ENCODE assay signal across 8 mouse cellular contexts in genomic region chr12:86950161-86950960, GRCm38 (mm10). TPM values are rescaled to one million over a fixed set of nuclear protein-coding genes. Genes with fewer than 3 reads are reported as not detected.
A peak's percentile ranks its signal among the peaks of the same experiment; 100 is the strongest.
DNase-seq lines count a peak whose midpoint lies in the region; ATAC-seq and TF ChIP-seq lines count a peak whose summit lies in the region.

No protein-coding gene starts in this region.

- WGBS in forebrain, embryonic 11.5 days = 77% methylated on average over 16 of the region's 16 CpGs
- 86% methylated on average over 16 of the region's 16 CpGs for WGBS in forebrain, embryonic 10.5 days
- WGBS in liver, embryonic 13.5 days (ENCODE audit: insufficient replicate concordance) = 59% methylated on average over 16 of the region's 16 CpGs
- 59% methylated on average over 16 of the region's 16 CpGs for WGBS in small intestine, adult 2 months

- no peak for TF ChIP-seq CTCF in small intestine, adult 2 months (IDR thresholded peaks at IDR 0.05; ENCODE audit: extremely low read depth, insufficient read length, insufficient replicate concordance, low read depth, low read length)

- H3K4me1 ChIP-seq in forebrain, embryonic 11.5 days (replicated peaks; ENCODE audit: control insufficient read depth, insufficient read depth, low read length) = peaks cover 16% of the 10 kb centered on the region
- peaks cover 51% of the 10 kb centered on the region for H3K4me1 ChIP-seq in forebrain, embryonic 10.5 days
- peaks cover 44% of the 10 kb centered on the region for H3K4me1 ChIP-seq in liver, embryonic 13.5 days (replicated peaks)
- peaks cover 23% of the 10 kb centered on the region for H3K4me1 ChIP-seq in small intestine, adult 2 months (ENCODE audit: control insufficient read depth, insufficient read depth, insufficient read length, low read length)

- H3K27me3 ChIP-seq in forebrain, embryonic 11.5 days (ENCODE audit: control insufficient read depth, insufficient read depth, low read length) = no peaks in the 10 kb centered on the region
- no peaks in the 10 kb centered on the region for H3K27me3 ChIP-seq in forebrain, embryonic 10.5 days (ENCODE audit: poor library complexity, severe bottlenecking)
- H3K27me3 ChIP-seq in liver, embryonic 13.5 days = no peaks in the 10 kb centered on the region
- no peaks in the 10 kb centered on the region for H3K27me3 ChIP-seq in small intestine, adult 2 months (ENCODE audit: control insufficient read depth, insufficient read depth, low read length)

- H3K4me3 ChIP-seq in forebrain, embryonic 11.5 days (ENCODE audit: low read depth, low read length) = no peak overlapping the region
- H3K4me3 ChIP-seq in forebrain, embryonic 10.5 days = no peak overlapping the region
- H3K4me3 ChIP-seq in liver, embryonic 13.5 days (replicated peaks) = no peak overlapping the region
- H3K4me3 ChIP-seq in small intestine, adult 2 months (ENCODE audit: low read depth, low read length) = no peak overlapping the region

- ATAC-seq in forebrain, embryonic 11.5 days (replicated peaks; ENCODE audit: low FRiP score) = no peak
- no peak for ATAC-seq in liver, embryonic 13.5 days (ENCODE audit: low read depth)

- H3K9me3 ChIP-seq in forebrain, embryonic 11.5 days (ENCODE audit: control insufficient read depth, low read length) = no peaks in the 10 kb centered on the region
- no peaks in the 10 kb centered on the region for H3K9me3 ChIP-seq in forebrain, embryonic 10.5 days
- no peaks in the 10 kb centered on the region for H3K9me3 ChIP-seq in liver, embryonic 13.5 days (replicated peaks)

- peak overlapping the region; percentile 8; the same call in 1 of the 2 replicates for H3K4me2 ChIP-seq in forebrain, embryonic 11.5 days (ENCODE audit: low read depth, low read length, severe bottlenecking)
- peak overlapping the region; percentile 33; the same call in 1 of the 2 replicates for H3K4me2 ChIP-seq in liver, embryonic 13.5 days

- no peak for DNase-seq in forebrain, embryonic 11.5 days (ENCODE audit: low spot score)
- no peak for DNase-seq in forebrain, embryonic 10.5 days (ENCODE audit: extremely low spot score, low spot score)
- DNase-seq in thymus, postnatal 14 days = peak; percentile 23
- no peak for DNase-seq in thymus, postnatal 10 days (ENCODE audit: low spot score in 2 of 2)
- no peak for DNase-seq in liver, embryonic 13.5 days
- no peak for DNase-seq in ovary, postnatal 10 days (ENCODE audit: low spot score)
- DNase-seq in urinary bladder, postnatal 36 days (ENCODE audit: low spot score in 2 of 2) = no peak

- 0 out of 2 replicates have a peak overlapping the region, but pooled peaks have one; percentile 27 for H3K27ac ChIP-seq in forebrain, embryonic 11.5 days (ENCODE audit: low read depth, low read length)
- no peak overlapping the region for H3K27ac ChIP-seq in forebrain, embryonic 10.5 days
- no peak overlapping the region for H3K27ac ChIP-seq in liver, embryonic 13.5 days
- H3K27ac ChIP-seq in small intestine, adult 2 months (ENCODE audit: insufficient read depth, low read depth, low read length) = peak overlapping the region; percentile 67

- no peak overlapping the region for H3K9ac ChIP-seq in forebrain, embryonic 11.5 days (ENCODE audit: low read length)
- H3K9ac ChIP-seq in liver, embryonic 13.5 days = no peak overlapping the region; the same call in 1 of the 2 replicates

- no peak for TF ChIP-seq POLR2A in small intestine, adult 2 months (IDR thresholded peaks at IDR 0.05; ENCODE audit: low read depth, low read length)

- peaks cover 1% of the 10 kb centered on the region for H3K36me3 ChIP-seq in forebrain, embryonic 11.5 days (ENCODE audit: control insufficient read depth, insufficient read depth, low read length)
- peaks cover 46% of the 10 kb centered on the region for H3K36me3 ChIP-seq in forebrain, embryonic 10.5 days (replicated peaks)
- peaks cover 30% of the 10 kb centered on the region for H3K36me3 ChIP-seq in liver, embryonic 13.5 days
- H3K36me3 ChIP-seq in small intestine, adult 2 months (ENCODE audit: control insufficient read depth, insufficient read depth, low read length) = peaks cover 15% of the 10 kb centered on the region

RNA-seq across cellular contexts. Expression of gene Cipc, which starts 3.5 kb away (rescaled TPM):
- 46.5 and 48.7 TPM in 2 replicates for polyA plus RNA-seq in forebrain, embryonic 11.5 days (2014; fragmentation: Nextera tagmentation; extraction: Ambion mirVana)
- 39.1 and 40.4 TPM in 2 replicates for polyA plus RNA-seq in forebrain, embryonic 10.5 days (2016; fragmentation: Nextera tagmentation; extraction: Ambion mirVana)
- polyA plus RNA-seq in liver, embryonic 13.5 days (2015; fragmentation: Nextera tagmentation; extraction: Ambion mirVana) = 11.6 and 13.6 TPM in 2 replicates
- 7.9 and 16.3 TPM in 2 replicates for polyA plus RNA-seq in small intestine, adult 2 months (2012; rRNA removed)

RNA-seq across cellular contexts. Expression of gene Zdhhc22, which starts 39.9 kb away (rescaled TPM):
- 0.15 and 0.17 TPM in 2 replicates for polyA plus RNA-seq in forebrain, embryonic 11.5 days (2014; fragmentation: Nextera tagmentation; extraction: Ambion mirVana)
- 0.07 TPM in 1 of 2 replicates, not detected in the other for polyA plus RNA-seq in forebrain, embryonic 10.5 days (2016; fragmentation: Nextera tagmentation; extraction: Ambion mirVana)
- 0.03 TPM in 1 of 2 replicates, not detected in the other for polyA plus RNA-seq in liver, embryonic 13.5 days (2015; fragmentation: Nextera tagmentation; extraction: Ambion mirVana)
- polyA plus RNA-seq in small intestine, adult 2 months (2012; rRNA removed) = 0.03 and 0.04 TPM in 2 replicates

Comparison
In these comparisons a context has a peak if more than half of its experiments do, and no peak if none do; other contexts are left out.
1. H3K27ac ChIP-seq: peak in forebrain, embryonic 11.5 days (single experiment) and small intestine, adult 2 months (single experiment); none in forebrain, embryonic 10.5 days (single experiment) and liver, embryonic 13.5 days (single experiment).